ENCODE assay signal across 23 mouse cellular contexts in the genomic region with DNA sequence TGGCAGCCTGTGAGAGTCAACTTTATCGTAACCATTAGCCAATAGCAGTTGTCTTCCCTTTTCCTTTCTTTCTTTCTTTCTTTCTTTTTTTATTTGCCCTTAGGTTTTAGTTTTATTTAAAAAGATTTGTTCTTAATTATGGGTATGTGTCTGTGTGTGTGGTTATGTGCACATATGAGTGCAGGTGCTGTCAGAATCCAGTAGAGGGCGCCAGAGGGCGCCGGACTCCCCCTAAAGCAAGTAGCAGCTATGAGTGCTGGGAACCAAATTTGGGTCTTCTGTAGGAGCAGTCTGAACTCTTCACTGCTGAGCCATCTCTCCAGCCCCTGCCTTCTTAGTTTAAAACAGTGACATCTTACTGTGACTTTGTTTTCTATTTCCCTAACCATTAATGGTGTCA.
DNase-seq lines count a peak whose midpoint lies in the region; ATAC-seq and TF ChIP-seq lines count a peak whose summit lies in the region.
"Had no signal": no experiment of that assay in that cellular context is flagged by ENCODE, and none has a peak within 500 bp of the region (broad histone marks: within the 10 kb centered on the region; RNA-seq: fewer than 3 reads in every experiment).

No protein-coding gene starts in this region.

- H3K9ac ChIP-seq in intestine, postnatal 0 days (ENCODE audit: low read depth, low read length) = no peak overlapping the region
- H3K9ac ChIP-seq in intestine, embryonic 16.5 days (ENCODE audit: low read depth, low read length) = no peak overlapping the region
- no peak overlapping the region for H3K9ac ChIP-seq in liver, postnatal 0 days (replicated peaks)
- H3K9ac ChIP-seq: limb, embryonic 12.5 days had no signal

- H3K36me3 ChIP-seq in intestine, postnatal 0 days (ENCODE audit: control insufficient read depth, insufficient read depth) = no peaks in the 10 kb centered on the region
- H3K36me3 ChIP-seq in intestine, embryonic 16.5 days (ENCODE audit: control insufficient read depth, insufficient read depth, low read length) = no peaks in the 10 kb centered on the region
- H3K36me3 ChIP-seq in liver, postnatal 0 days (replicated peaks; ENCODE audit: insufficient read depth, low read length) = no peaks in the 10 kb centered on the region
- H3K36me3 ChIP-seq: limb, embryonic 12.5 days had no signal

- TF ChIP-seq POLR2A in bone marrow, adult 2 months (IDR thresholded peaks at IDR 0.05; ENCODE audit: borderline replicate concordance, control insufficient read depth, low read depth, low read length) = no peak

- H3K4me3 ChIP-seq in intestine, postnatal 0 days (ENCODE audit: low read depth, low read length) = no peak overlapping the region
- H3K4me3 ChIP-seq in intestine, embryonic 16.5 days (ENCODE audit: low read length) = no peak overlapping the region
- no peak overlapping the region for H3K4me3 ChIP-seq in liver, postnatal 0 days (ENCODE audit: low read depth, low read length)
- H3K4me3 ChIP-seq in bone marrow, adult 2 months (replicated peaks; ENCODE audit: control insufficient read depth, low read depth, low read length) = no peak overlapping the region
- H3K4me3 ChIP-seq: limb, embryonic 12.5 days had no signal

- H3K4me1 ChIP-seq in intestine, postnatal 0 days (replicated peaks; ENCODE audit: control insufficient read depth, insufficient read depth, low read length) = no peaks in the 10 kb centered on the region
- H3K4me1 ChIP-seq in intestine, embryonic 16.5 days (ENCODE audit: control insufficient read depth, insufficient read depth, low read length) = peaks cover 6% of the 10 kb centered on the region; the same call in 1 of the 2 replicates
- no peaks in the 10 kb centered on the region for H3K4me1 ChIP-seq in liver, postnatal 0 days (ENCODE audit: insufficient read depth)
- H3K4me1 ChIP-seq in bone marrow, adult 2 months (ENCODE audit: control insufficient read depth, insufficient read depth, low read length) = no peaks in the 10 kb centered on the region

- no peak overlapping the region for H3K4me2 ChIP-seq in intestine, postnatal 0 days (replicated peaks; ENCODE audit: low read depth)
- no peak overlapping the region for H3K4me2 ChIP-seq in intestine, embryonic 16.5 days (ENCODE audit: low read depth, low read length)
- no peak overlapping the region for H3K4me2 ChIP-seq in liver, postnatal 0 days (ENCODE audit: low read depth, low read length)
- H3K4me2 ChIP-seq: limb, embryonic 12.5 days; midbrain, embryonic 11.5 days had no signal

- ATAC-seq in intestine, postnatal 0 days = no peak
- no peak for ATAC-seq in intestine, embryonic 16.5 days
- ATAC-seq in liver, postnatal 0 days = no peak
- ATAC-seq: forebrain, embryonic 16.5 days; hindbrain, embryonic 16.5 days had no signal

- H3K27me3 ChIP-seq in intestine, postnatal 0 days (replicated peaks; ENCODE audit: control insufficient read depth, insufficient read depth, low read length) = no peaks in the 10 kb centered on the region
- no peaks in the 10 kb centered on the region for H3K27me3 ChIP-seq in intestine, embryonic 16.5 days (replicated peaks; ENCODE audit: control insufficient read depth, insufficient read depth, low read length)
- H3K27me3 ChIP-seq in liver, postnatal 0 days (ENCODE audit: insufficient read depth, low read length) = no peaks in the 10 kb centered on the region

- peak; percentile 27; the same call in 1 of the 2 replicates for TF ChIP-seq CTCF in intestine, postnatal 0 days (IDR thresholded peaks at IDR 0.05; ENCODE audit: low read depth)
- TF ChIP-seq CTCF in liver, postnatal 0 days (IDR thresholded peaks at IDR 0.05; ENCODE audit: low read depth) = peak; percentile 21; the same call in 1 of the 2 replicates
- peak; percentile 25; the same call in 1 of the 2 replicates for TF ChIP-seq CTCF in bone marrow, adult 2 months (IDR thresholded peaks at IDR 0.05; ENCODE audit: control insufficient read depth, insufficient read depth, low read length)

- 82% methylated on average over 4 of the region's 4 CpGs for WGBS in intestine, postnatal 0 days
- 82% methylated on average over 4 of the region's 4 CpGs for WGBS in intestine, embryonic 16.5 days
- WGBS in liver, postnatal 0 days (ENCODE audit: insufficient replicate concordance) = 82% methylated on average over 4 of the region's 4 CpGs
- WGBS in bone marrow, adult 2 months = 88% methylated on average over 4 of the region's 4 CpGs

- no peak for TF ChIP-seq EP300 in liver, postnatal 0 days (IDR thresholded peaks at IDR 0.05; ENCODE audit: low read depth)

- H3K27ac ChIP-seq in intestine, postnatal 0 days (ENCODE audit: low read depth, low read length) = no peak overlapping the region
- H3K27ac ChIP-seq in intestine, embryonic 16.5 days (ENCODE audit: low read length) = no peak overlapping the region
- H3K27ac ChIP-seq in liver, postnatal 0 days (ENCODE audit: low read depth) = no peak overlapping the region
- H3K27ac ChIP-seq in bone marrow, adult 2 months (ENCODE audit: control insufficient read depth, insufficient read depth, low read depth, low read length, poor library complexity) = no peak overlapping the region
- H3K27ac ChIP-seq: limb, embryonic 12.5 days; macrophage had no signal

- H3K9me3 ChIP-seq in intestine, postnatal 0 days (ENCODE audit: control insufficient read depth) = no peaks in the 10 kb centered on the region
- H3K9me3 ChIP-seq in intestine, embryonic 16.5 days (ENCODE audit: control insufficient read depth, low read length) = peaks cover 4% of the 10 kb centered on the region
- peaks cover 4% of the 10 kb centered on the region; the same call in 1 of the 2 replicates for H3K9me3 ChIP-seq in liver, postnatal 0 days (ENCODE audit: low read length)

- no peak for DNase-seq in liver, postnatal 0 days
- DNase-seq in liver (no peak), ES-CJ7 (ENCODE audit: low read depth, low spot score) (peak; percentile 19)
- DNase-seq in heart, adult 11 months = no peak
- DNase-seq in urinary bladder, postnatal 25 days (ENCODE audit: low spot score) = no peak
- DNase-seq: adrenal gland, adult 2 months; cerebellum, postnatal 14 days; gastrocnemius, postnatal 10 days; heart, adult 18-20 months; kidney, adult 18-20 months; kidney, postnatal 36 days; layer of hippocampus, adult 9-11 months; lung, adult 18-20 months; right cerebral cortex, postnatal 25 days; thymus, postnatal 4 days had no signal
